Comparison of ENCODE assay signal across 22 mouse cellular contexts in the genomic region with DNA sequence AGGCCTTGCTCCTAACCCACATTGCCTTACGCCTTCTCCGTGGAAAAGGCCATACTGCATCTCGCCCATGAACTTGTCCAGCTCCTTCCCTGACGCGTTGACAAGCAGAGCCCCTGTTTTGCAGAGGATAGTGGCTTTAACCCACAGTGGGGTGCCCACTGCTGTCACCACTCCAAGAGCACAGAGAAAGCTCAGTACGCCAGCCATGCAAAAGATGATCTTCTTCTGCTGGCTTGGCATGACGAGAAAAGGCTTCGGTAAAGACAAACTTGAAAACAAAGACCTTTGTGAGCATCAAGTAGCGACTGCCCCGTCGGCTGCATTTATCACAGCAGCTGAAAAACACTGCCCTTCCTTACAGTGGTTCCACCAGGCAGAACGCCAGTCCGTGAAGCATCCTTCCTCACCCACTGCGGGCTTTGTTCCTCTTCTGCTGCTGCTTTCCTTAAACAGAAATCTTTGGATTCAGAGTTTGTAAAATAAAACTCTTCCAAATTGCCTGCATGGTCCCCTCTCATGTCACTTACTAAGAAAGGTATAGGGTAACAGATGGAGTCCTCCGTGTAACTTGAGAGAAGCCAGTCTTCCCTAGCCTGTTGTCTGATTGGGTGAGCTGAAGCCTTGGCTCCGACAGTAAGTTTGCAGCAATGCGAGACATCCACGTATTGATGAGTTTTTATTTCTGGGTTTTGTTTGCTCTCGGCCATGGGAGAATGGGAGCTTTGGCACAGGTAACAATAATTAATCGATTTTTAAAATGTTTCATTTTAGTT. TPM values are rescaled to one million over a fixed set of nuclear protein-coding genes. Genes with fewer than 3 reads are reported as not detected.
DNase-seq lines count a peak whose midpoint lies in the region; ATAC-seq lines count a peak whose summit lies in the region.
"Had no signal": no experiment of that assay in that cellular context is flagged by ENCODE, and none has a peak within 500 bp of the region (broad histone marks: within the 10 kb centered on the region; RNA-seq: fewer than 3 reads in every experiment).

Gene Clrn1, minus strand, starts transcription at position 540 of the 773 bp plus-strand sequence.

- no peak within 1 kb of the TSS for H3K9ac ChIP-seq in hindbrain, embryonic 14.5 days
- no peak within 1 kb of the TSS for H3K9ac ChIP-seq in hindbrain, embryonic 12.5 days
- H3K9ac ChIP-seq: heart, embryonic 13.5 days; lung, embryonic 14.5 days; midbrain, embryonic 12.5 days had no signal

- DNase-seq in hindbrain, embryonic 10.5 days (ENCODE audit: low spot score): no peak
- DNase-seq in hindbrain, embryonic 14.5 days (ENCODE audit: low spot score): no peak
- DNase-seq in right cerebral cortex, postnatal 14 days: peak; percentile 16
- DNase-seq in right cerebral cortex, adult 18-20 months: no peak
- DNase-seq in right cerebral cortex, postnatal 4 days: peak; percentile 20
- no peak for DNase-seq in layer of hippocampus, postnatal 14 days (ENCODE audit: low spot score in 2 of 2)
- no peak for DNase-seq in spleen, postnatal 36 days (ENCODE audit: low spot score in 2 of 2)
- DNase-seq: adrenal gland, postnatal 25 days; heart, postnatal 4 days; kidney, adult 18-20 months; lung, embryonic 14.5 days; spleen, adult 18-20 months; thymus, postnatal 14 days had no signal

- H3K27me3 ChIP-seq in hindbrain, embryonic 10.5 days (ENCODE audit: insufficient read depth, poor library complexity, severe bottlenecking): no peaks in the 10 kb centered on the region
- H3K27me3 ChIP-seq in hindbrain, embryonic 14.5 days (ENCODE audit: control insufficient read depth, insufficient read depth, low read length): no peaks in the 10 kb centered on the region
- H3K27me3 ChIP-seq in hindbrain, embryonic 12.5 days: no peaks in the 10 kb centered on the region
- H3K27me3 ChIP-seq: heart, embryonic 13.5 days; midbrain, embryonic 12.5 days had no signal

- H3K27ac ChIP-seq in hindbrain, embryonic 10.5 days: peak within 1 kb of the TSS; percentile 74; the same call in 1 of the 2 replicates
- no peak within 1 kb of the TSS for H3K27ac ChIP-seq in hindbrain, embryonic 14.5 days
- H3K27ac ChIP-seq in hindbrain, embryonic 12.5 days: no peak within 1 kb of the TSS
- H3K27ac ChIP-seq: heart, embryonic 13.5 days; macrophage; midbrain, embryonic 12.5 days had no signal

- WGBS in hindbrain, embryonic 10.5 days: 64% methylated on average over 20 of the region's 20 CpGs
- 50% methylated on average over 20 of the region's 20 CpGs for WGBS in hindbrain, embryonic 14.5 days
- 56% methylated on average over 20 of the region's 20 CpGs for WGBS in hindbrain, embryonic 12.5 days

- peaks cover 54% of the 10 kb centered on the region for H3K4me1 ChIP-seq in hindbrain, embryonic 10.5 days (replicated peaks)
- no peaks in the 10 kb centered on the region; the same call in 1 of the 2 replicates for H3K4me1 ChIP-seq in hindbrain, embryonic 14.5 days (replicated peaks; ENCODE audit: control insufficient read depth, insufficient read depth, low read length)
- H3K4me1 ChIP-seq in hindbrain, embryonic 12.5 days: peaks cover 6% of the 10 kb centered on the region

- H3K4me3 ChIP-seq in hindbrain, embryonic 10.5 days: peak within 1 kb of the TSS; percentile 9; the same call in 1 of the 2 replicates
- no peak within 1 kb of the TSS for H3K4me3 ChIP-seq in hindbrain, embryonic 14.5 days (replicated peaks; ENCODE audit: low read length)
- H3K4me3 ChIP-seq in hindbrain, embryonic 12.5 days: no peak within 1 kb of the TSS
- H3K4me3 ChIP-seq: heart, embryonic 13.5 days; midbrain, embryonic 12.5 days had no signal

- H3K4me2 ChIP-seq in hindbrain, embryonic 14.5 days (replicated peaks): no peak within 1 kb of the TSS
- H3K4me2 ChIP-seq in hindbrain, embryonic 12.5 days (replicated peaks): 0 out of 2 replicates have a peak within 1 kb of the TSS, but pooled peaks have one; percentile 1
- H3K4me2 ChIP-seq: heart, embryonic 13.5 days; lung, embryonic 14.5 days; midbrain, embryonic 12.5 days had no signal

- H3K9me3 ChIP-seq in hindbrain, embryonic 10.5 days: no peaks in the 10 kb centered on the region
- H3K9me3 ChIP-seq in hindbrain, embryonic 14.5 days (ENCODE audit: control insufficient read depth, low read length): no peaks in the 10 kb centered on the region
- H3K9me3 ChIP-seq in hindbrain, embryonic 12.5 days (replicated peaks): no peaks in the 10 kb centered on the region
- H3K9me3 ChIP-seq: heart, embryonic 13.5 days; midbrain, embryonic 12.5 days had no signal

- no peak for ATAC-seq in hindbrain, embryonic 14.5 days (ENCODE audit: low FRiP score)
- no peak for ATAC-seq in hindbrain, embryonic 12.5 days (ENCODE audit: low FRiP score)
- ATAC-seq: CD4-positive, CD25-positive, alpha-beta regulatory T cell, adult 4 months had no signal

- no peaks in the 10 kb centered on the region for H3K36me3 ChIP-seq in hindbrain, embryonic 10.5 days
- H3K36me3 ChIP-seq in hindbrain, embryonic 14.5 days (replicated peaks; ENCODE audit: control insufficient read depth, insufficient read depth): no peaks in the 10 kb centered on the region
- no peaks in the 10 kb centered on the region for H3K36me3 ChIP-seq in hindbrain, embryonic 12.5 days
- H3K36me3 ChIP-seq: heart, embryonic 13.5 days; midbrain, embryonic 12.5 days had no signal

RNA-seq across cellular contexts. Expression of gene Clrn1, which starts in this region (rescaled TPM):
- polyA plus RNA-seq in hindbrain, embryonic 10.5 days (2016; fragmentation: Nextera tagmentation; extraction: Ambion mirVana): 1.3 and 2.3 TPM in 2 replicates
- polyA plus RNA-seq in hindbrain, embryonic 14.5 days (2014; fragmentation: Nextera tagmentation; extraction: Ambion mirVana): 2.1 and 2.6 TPM in 2 replicates
- polyA plus RNA-seq in hindbrain, embryonic 12.5 days (2016; fragmentation: Nextera tagmentation; extraction: Ambion mirVana): 2.3 and 3.5 TPM in 2 replicates
- 1 to 10 TPM; 3.0 to 3.1 TPM for total RNA-seq in layer of hippocampus, postnatal 14 days (2021)
- total RNA-seq: adrenal gland, postnatal 25 days; gastrocnemius, postnatal 4 days; heart, postnatal 4 days; liver, adult 2 months; MEL had no signal
- polyA plus RNA-seq: CD4-positive, CD25-positive, alpha-beta regulatory T cell, adult 4 months; liver, adult 2 months; macrophage; stomach, embryonic 16.5 days had no signal

Comparison
In these comparisons a context has a peak if more than half of its experiments do, and no peak if none do; other contexts are left out.
1. DNase-seq: peak in right cerebral cortex, postnatal 14 days (single experiment) and right cerebral cortex, postnatal 4 days (single experiment); none in hindbrain, embryonic 10.5 days (single experiment), hindbrain, embryonic 14.5 days (single experiment), right cerebral cortex, adult 18-20 months (single experiment), layer of hippocampus, postnatal 14 days (0 of 2) and spleen, postnatal 36 days (0 of 2).